Mouse (Mus musculus) 3T3-L1 (cell line): ENCODE results near the gene Frmd4a.

Source experiments
- DNase-seq: peaks from one replicate; pipeline ENCODE4 v3.0.0-alpha.2; 2015; ENCODE audit warnings: low read depth, low spot score

Gene Frmd4a

GRCm38 (mm10) chr2:4286390-4286901 lies 268.9 kb downstream of the Frmd4a start:
- DNase-seq: peak; percentile 68

GRCm38 (mm10) chr2:4290475-4290874 lies 273.0 kb downstream of the Frmd4a start:
- DNase-seq: no peak

GRCm38 (mm10) chr2:4291100-4291499 lies 273.6 kb downstream of the Frmd4a start:
- peak; percentile 21 for DNase-seq

- no peak for DNase-seq
Measured at GRCm38 (mm10) chr2:4291671-4292070, 274.2 kb downstream of the Frmd4a start.

- DNase-seq: no peak
Measured at GRCm38 (mm10) chr2:4293726-4294125, 276.2 kb downstream of the Frmd4a start.

- no peak for DNase-seq
Measured at GRCm38 (mm10) chr2:4295641-4296040, 278.1 kb downstream of the Frmd4a start.

GRCm38 (mm10) chr2:4296881-4297280 lies 279.4 kb downstream of the Frmd4a start:
- DNase-seq: no peak

- peak; percentile 99 for DNase-seq
Measured at GRCm38 (mm10) chr2:4298325-4299215, 281.1 kb downstream of the Frmd4a start.

GRCm38 (mm10) chr2:4299593-4299992 lies 282.1 kb downstream of the Frmd4a start:
- DNase-seq: peak; percentile 25

GRCm38 (mm10) chr2:4300383-4300811 lies 282.9 kb downstream of the Frmd4a start:
- DNase-seq: peak; percentile 77

- peak; percentile 51 for DNase-seq
Measured at GRCm38 (mm10) chr2:4300816-4301215, 283.3 kb downstream of the Frmd4a start.

GRCm38 (mm10) chr2:4301256-4301655 lies 283.7 kb downstream of the Frmd4a start:
- DNase-seq: peak; percentile 53

GRCm38 (mm10) chr2:4301692-4302091 lies 284.2 kb downstream of the Frmd4a start:
- DNase-seq: peak; percentile 70

GRCm38 (mm10) chr2:4302119-4302518 lies 284.6 kb downstream of the Frmd4a start:
- no peak for DNase-seq

GRCm38 (mm10) chr2:4307076-4307475 lies 289.6 kb downstream of the Frmd4a start:
- no peak for DNase-seq

- no peak for DNase-seq
Measured at GRCm38 (mm10) chr2:4314545-4314944, 297.0 kb downstream of the Frmd4a start.

GRCm38 (mm10) chr2:4316589-4316988 lies 299.1 kb downstream of the Frmd4a start:
- peak; percentile 40 for DNase-seq

- peak; percentile 95 for DNase-seq
Measured at GRCm38 (mm10) chr2:4318134-4318533, 300.6 kb downstream of the Frmd4a start.

- DNase-seq: peak; percentile 60
Measured at GRCm38 (mm10) chr2:4326241-4327010, 308.9 kb downstream of the Frmd4a start.

- no peak for DNase-seq
Measured at GRCm38 (mm10) chr2:4327011-4327340, 309.5 kb downstream of the Frmd4a start.

GRCm38 (mm10) chr2:4332441-4332840 lies 314.9 kb downstream of the Frmd4a start:
- no peak for DNase-seq

GRCm38 (mm10) chr2:4334201-4334600 lies 316.7 kb downstream of the Frmd4a start:
- DNase-seq: peak; percentile 60
